Mouse (Mus musculus) liver, adult (tissue): ENCODE results near the gene Aldh1a2.

Experiments used
- GATA4 ChIP-seq: IDR thresholded peaks from 2 replicates; pipeline ENCODE4 v1.6.1; 2014; ENCODE audit warnings: mild to moderate bottlenecking, low read length; ENCODE audit not compliant: insufficient replicate concordance

Aldh1a2 gene

DNA sequence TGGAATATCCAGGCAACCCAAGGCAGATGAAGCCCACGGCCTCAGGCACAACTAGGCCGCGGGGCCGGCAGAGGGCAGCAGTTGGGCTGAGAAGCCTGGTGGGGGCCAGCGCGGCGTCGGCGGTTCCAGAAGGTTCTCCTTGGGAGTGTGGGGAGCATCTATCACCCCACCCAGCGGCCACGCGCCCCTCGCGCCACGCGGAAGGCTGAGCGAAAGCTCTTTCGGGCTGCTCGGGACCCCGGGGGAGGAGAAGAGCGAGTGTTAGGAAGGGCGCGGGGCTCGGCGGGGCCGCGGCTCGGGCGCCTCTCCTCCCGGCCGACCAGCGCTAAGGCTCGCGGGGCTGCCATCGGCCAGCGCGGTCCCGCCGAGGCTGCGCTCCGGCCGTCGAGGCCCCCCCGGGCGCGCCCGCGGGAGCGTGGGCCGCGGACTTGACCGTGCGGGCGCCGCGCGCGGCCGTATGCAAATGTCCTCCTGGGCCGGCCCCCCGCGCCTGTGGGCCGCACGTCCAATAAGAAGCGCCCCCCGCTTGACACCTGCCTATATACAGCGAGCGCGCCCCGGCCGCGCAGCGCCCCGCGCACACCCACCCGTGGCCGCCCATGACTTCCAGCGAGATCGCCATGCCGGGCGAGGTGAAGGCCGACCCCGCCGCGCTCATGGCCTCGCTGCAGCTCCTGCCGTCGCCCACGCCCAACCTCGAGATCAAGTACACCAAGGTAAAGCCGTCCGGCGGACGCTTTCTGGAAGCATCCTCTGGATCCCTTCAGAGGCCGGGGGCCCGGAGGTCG is at the start of gene Aldh1a2:
Aldh1a2 (plus strand) TSS at position 542 of the 788 bp plus-strand sequence.
- no peak for TF ChIP-seq GATA4

GRCm38 (mm10) chr9:71166019-71166705 is 49.4 kb upstream of the Aldh1a2 start:
- no peak for TF ChIP-seq GATA4

GRCm38 (mm10) chr9:71166871-71167465 is 48.6 kb upstream of the Aldh1a2 start:
- no peak for TF ChIP-seq GATA4

- TF ChIP-seq GATA4, result no peak
Observed at GRCm38 (mm10) chr9:71167473-71168215, 47.9 kb upstream of the Aldh1a2 start.

DNA sequence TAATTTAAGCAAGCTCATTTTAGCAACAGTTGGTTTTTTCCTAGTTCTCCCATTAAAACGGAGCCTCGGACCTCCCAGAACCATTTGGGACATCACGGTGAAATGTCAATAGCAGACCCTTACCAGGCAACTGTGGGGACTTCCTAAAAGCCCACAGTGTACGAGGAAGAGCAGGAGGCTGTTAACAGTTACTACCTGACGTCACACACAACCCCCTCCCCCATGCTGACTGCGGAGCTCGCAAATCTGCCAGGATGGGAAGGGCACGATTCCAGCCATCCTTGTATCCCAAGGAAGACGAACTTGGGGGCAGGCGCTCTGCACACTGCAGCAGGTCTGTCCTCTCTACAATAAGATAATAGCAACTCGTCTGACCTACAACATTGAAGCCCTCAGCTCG is 47.1 kb upstream of the Aldh1a2 start, which contains the start of gene Aqp9:
Aqp9 (minus strand) TSS at position 172 of the 400 bp plus-strand sequence.
- no peak for TF ChIP-seq GATA4

- TF ChIP-seq GATA4, result no peak
Observed at GRCm38 (mm10) chr9:71173533-71173932, 42.1 kb upstream of the Aldh1a2 start.

- TF ChIP-seq GATA4, result peak; percentile 39; the same call in 1 of the 2 replicates
Observed at GRCm38 (mm10) chr9:71174316-71174975, 41.1 kb upstream of the Aldh1a2 start.

DNA sequence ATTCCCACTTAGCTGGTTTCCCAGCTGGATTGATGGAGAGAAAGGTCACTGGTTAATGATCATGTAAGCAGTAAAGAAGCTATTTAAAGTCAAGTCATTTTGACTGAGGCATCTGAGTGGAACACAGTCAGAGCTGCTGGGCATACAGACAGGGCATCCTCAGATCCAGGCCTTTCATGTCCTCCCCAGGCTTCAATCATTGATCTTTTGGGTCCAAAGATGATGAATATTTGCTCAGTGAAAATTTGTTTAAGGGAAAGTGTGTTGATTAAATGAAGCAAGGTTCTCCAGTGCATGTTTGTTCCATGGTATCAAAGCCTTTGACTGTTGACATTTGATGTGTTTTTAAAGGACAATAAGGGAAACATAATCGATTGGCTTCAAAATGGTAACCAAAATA is 39.9 kb upstream of the Aldh1a2 start:
- no peak for TF ChIP-seq GATA4

DNA sequence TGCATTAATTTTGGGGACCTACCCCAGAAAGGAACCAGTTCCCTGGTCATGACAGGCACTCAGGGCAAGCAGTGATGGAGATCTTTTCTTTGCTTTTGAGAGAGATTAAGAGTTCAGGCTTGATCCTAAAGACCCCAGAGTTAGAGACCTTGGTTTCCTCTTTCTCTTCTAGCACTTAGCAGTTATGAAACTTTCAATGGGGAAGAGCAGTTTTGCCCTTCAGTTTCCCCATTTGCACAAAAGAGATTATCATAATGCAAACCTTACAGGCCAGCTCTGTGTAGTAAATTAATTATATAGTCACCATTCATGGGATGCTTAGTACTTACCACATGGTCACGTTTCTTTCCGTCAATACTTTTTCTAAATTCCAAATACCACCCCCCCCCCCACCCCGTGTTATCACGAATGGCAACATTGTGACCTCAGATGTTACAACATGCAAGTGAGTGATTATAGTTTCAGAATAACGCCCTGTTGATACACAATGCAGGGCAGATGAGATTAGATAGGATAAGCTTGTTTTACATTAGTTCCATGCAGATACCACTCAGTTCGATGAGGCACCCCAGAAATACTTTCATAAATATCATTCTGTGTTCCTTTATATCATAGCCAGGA is 36.2 kb upstream of the Aldh1a2 start:
- no peak for TF ChIP-seq GATA4

GRCm38 (mm10) chr9:71179964-71180700 is 35.5 kb upstream of the Aldh1a2 start:
- no peak for TF ChIP-seq GATA4

DNA sequence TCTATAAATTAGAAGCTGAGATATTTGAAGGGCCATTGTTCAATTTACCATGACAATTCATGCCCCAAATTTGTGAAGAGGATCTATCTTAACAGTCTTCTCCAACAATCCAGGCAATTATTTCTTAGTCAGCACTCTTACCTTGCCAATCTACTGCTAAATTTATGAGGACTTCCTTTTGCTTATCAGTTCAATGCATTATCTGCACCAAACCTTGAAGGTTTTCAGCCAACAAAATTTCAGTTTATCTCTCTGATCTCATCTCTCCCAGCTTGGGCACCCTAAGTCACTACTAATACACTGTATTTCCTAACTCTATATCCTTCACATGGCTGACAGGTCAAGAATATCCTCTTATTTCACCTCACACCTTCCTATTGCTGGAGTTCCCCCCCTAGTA is 30.3 kb upstream of the Aldh1a2 start:
- TF ChIP-seq GATA4, result no peak

- no peak for TF ChIP-seq GATA4
Observed at GRCm38 (mm10) chr9:71185823-71186222, 29.8 kb upstream of the Aldh1a2 start.

DNA sequence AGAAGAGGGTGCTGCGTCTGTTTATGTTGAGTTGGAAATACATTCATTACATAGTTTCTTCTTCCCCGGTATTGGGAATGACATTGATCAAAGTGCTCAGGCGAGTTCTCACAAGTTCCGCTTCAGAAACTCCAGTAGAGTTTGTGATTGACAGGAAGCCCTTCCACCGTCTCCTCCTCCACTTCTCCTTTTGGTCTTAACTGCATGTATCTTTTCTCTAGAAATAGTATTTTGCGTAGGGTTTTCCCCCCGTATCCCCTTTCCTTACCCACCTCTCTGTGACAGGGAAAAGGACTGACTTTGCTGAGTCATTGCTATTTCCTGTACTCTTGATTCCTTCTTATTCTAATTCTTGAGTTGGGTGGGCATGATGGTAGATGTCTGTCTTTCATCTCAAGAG is 28.2 kb upstream of the Aldh1a2 start:
- no peak for TF ChIP-seq GATA4
